In the genomic region with DNA sequence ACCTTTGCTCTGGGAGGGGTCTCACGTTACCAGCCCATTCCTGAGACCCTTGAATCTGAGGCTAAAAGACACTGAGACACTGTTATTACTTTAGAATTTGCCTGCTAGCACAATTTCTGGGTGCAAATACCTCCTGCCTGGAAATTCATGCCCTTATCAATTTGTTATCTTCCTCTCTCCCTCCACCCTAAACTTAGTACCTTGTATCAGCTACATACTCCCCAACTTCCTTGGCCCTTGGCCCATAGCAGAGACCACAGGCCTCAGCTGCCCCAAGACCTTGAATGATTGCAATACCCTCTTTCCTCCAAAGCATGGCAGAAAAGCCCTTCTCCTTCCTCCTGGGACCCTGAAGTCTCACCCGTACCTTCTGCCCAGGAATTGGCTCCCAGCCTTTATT, we compare ENCODE assay signal across 25 mouse cellular contexts.
DNase-seq lines count a peak whose midpoint lies in the region; ATAC-seq and TF ChIP-seq lines count a peak whose summit lies in the region.
"Had no signal": no experiment of that assay in that cellular context is flagged by ENCODE, and none has a peak within 500 bp of the region (broad histone marks: within the 10 kb centered on the region; RNA-seq: fewer than 3 reads in every experiment).

No protein-coding gene starts in this region.

- no peak overlapping the region; a peak in 1 of 4 replicates for H3K4me3 ChIP-seq in MEL (ENCODE audit: control insufficient read depth in 1 of 2, insufficient read depth in 1 of 2, low read depth in 2 of 2, low read length in 2 of 2)
- H3K4me3 ChIP-seq in forebrain, embryonic 14.5 days (ENCODE audit: low read depth, low read length): no peak overlapping the region
- no peak overlapping the region for H3K4me3 ChIP-seq in cerebellum, adult 2 months (replicated peaks; ENCODE audit: insufficient read depth, low read depth, low read length)
- H3K4me3 ChIP-seq: forebrain, embryonic 12.5 days; hindbrain, embryonic 10.5 days; hindbrain, embryonic 13.5 days; intestine, embryonic 15.5 days had no signal

- H3K36me3 ChIP-seq in MEL (ENCODE audit: control insufficient read depth in 1 of 2, insufficient read depth in 2 of 2, low read length in 2 of 2): peaks cover 1 to 35% of the 10 kb centered on the region in 2 experiments; a peak in 2 of 4 replicates
- no peaks in the 10 kb centered on the region for H3K36me3 ChIP-seq in forebrain, embryonic 14.5 days (ENCODE audit: control insufficient read depth, insufficient read depth, low read length)
- H3K36me3 ChIP-seq: forebrain, embryonic 12.5 days; hindbrain, embryonic 10.5 days; hindbrain, embryonic 13.5 days; intestine, embryonic 15.5 days had no signal

- no peaks in the 10 kb centered on the region for H3K79me2 ChIP-seq in MEL (ENCODE audit: control insufficient read depth, insufficient read depth, low read length, poor library complexity)

- WGBS in forebrain, embryonic 14.5 days: 86% methylated on average over 2 of the region's 2 CpGs
- WGBS in cerebellum, adult 2 months: 82% methylated on average over 2 of the region's 2 CpGs

- TF ChIP-seq POLR2A in MEL (IDR thresholded peaks at IDR 0.05; ENCODE audit: control insufficient read depth in 1 of 2, insufficient read depth in 1 of 2, low read depth in 1 of 2, low read length in 2 of 2, poor library complexity in 1 of 2): no peak
- no peak for TF ChIP-seq POLR2A in cerebellum, adult 2 months (IDR thresholded peaks at IDR 0.05; ENCODE audit: borderline replicate concordance, insufficient read depth, low read length)

- peaks cover 23 to 24% of the 10 kb centered on the region in 2 experiments for H3K4me1 ChIP-seq in MEL (ENCODE audit: control insufficient read depth in 1 of 2, insufficient read depth in 2 of 2, low read length in 2 of 2)
- H3K4me1 ChIP-seq in forebrain, embryonic 14.5 days (ENCODE audit: control insufficient read depth, insufficient read depth, low read length): no peaks in the 10 kb centered on the region
- 0 out of 2 replicates have a peak, but pooled peaks cover 3% of the 10 kb centered on the region for H3K4me1 ChIP-seq in cerebellum, adult 2 months (ENCODE audit: control insufficient read depth, insufficient read depth, low read length)
- H3K4me1 ChIP-seq: forebrain, embryonic 12.5 days; hindbrain, embryonic 10.5 days; hindbrain, embryonic 13.5 days; intestine, embryonic 15.5 days had no signal

- 0 out of 2 replicates have a peak, but pooled peaks have one; percentile 38 for ATAC-seq in common myeloid progenitor, adult 5-6 weeks (replicated peaks; ENCODE audit: low read depth, poor library complexity, severe bottlenecking)
- ATAC-seq in granulocyte monocyte progenitor cell, adult 5-6 weeks (replicated peaks; ENCODE audit: poor library complexity, severe bottlenecking): 0 out of 2 replicates have a peak, but pooled peaks have one; percentile 18
- ATAC-seq in forebrain, embryonic 14.5 days: no peak
- ATAC-seq: activated CD4-positive, CD25-positive, alpha-beta regulatory T cell, adult 4 months; forebrain, embryonic 16.5 days; hindbrain, embryonic 16.5 days; intestine, embryonic 15.5 days had no signal

- H3K9me3 ChIP-seq in MEL (replicated peaks; ENCODE audit: insufficient read depth, low read length): no peaks in the 10 kb centered on the region
- H3K9me3 ChIP-seq in forebrain, embryonic 14.5 days (replicated peaks; ENCODE audit: control insufficient read depth, low read length): no peaks in the 10 kb centered on the region
- H3K9me3 ChIP-seq: forebrain, embryonic 12.5 days; hindbrain, embryonic 10.5 days; hindbrain, embryonic 13.5 days; intestine, embryonic 15.5 days had no signal

- peak overlapping the region; percentile 44 for H3K9ac ChIP-seq in MEL (ENCODE audit: control insufficient read depth, low read depth, low read length, poor library complexity, severe bottlenecking)
- H3K9ac ChIP-seq in forebrain, embryonic 14.5 days (ENCODE audit: low read length): no peak overlapping the region
- H3K9ac ChIP-seq: forebrain, embryonic 12.5 days; hindbrain, embryonic 13.5 days; intestine, embryonic 15.5 days had no signal

- no peak for TF ChIP-seq RAD21 in MEL (IDR thresholded peaks at IDR 0.05; ENCODE audit: low read depth, low read length)

- DNase-seq in 416B (ENCODE audit: low read depth) (peak; percentile 35), MEL (ENCODE audit: low read depth, low spot score) (peak; percentile 87)
- no peak for DNase-seq in thymus, postnatal 25 days
- no peak for DNase-seq in forebrain, embryonic 14.5 days (ENCODE audit: low spot score)
- DNase-seq in cerebellum, adult 2 months: no peak
- no peak for DNase-seq in cerebellum, postnatal 4 days (ENCODE audit: low spot score in 2 of 2)
- DNase-seq: adrenal gland, adult 8-10 months; adrenal gland, postnatal 25 days; cerebellum, adult 18-20 months; cerebellum, adult 9-11 months; cerebellum, postnatal 25 days; gastrocnemius, postnatal 10 days; gastrocnemius, postnatal 36 days; heart, adult 11 months; heart, postnatal 36 days had no signal

- TF ChIP-seq EP300 in MEL (IDR thresholded peaks at IDR 0.05; ENCODE audit: low read depth in 1 of 2, low read length in 2 of 2): peak; percentile 62 to 81

- no peak overlapping the region for H3K4me2 ChIP-seq in forebrain, embryonic 14.5 days (ENCODE audit: low read length)
- H3K4me2 ChIP-seq: forebrain, embryonic 12.5 days; heart, embryonic 11.5 days; hindbrain, embryonic 13.5 days; intestine, embryonic 15.5 days had no signal

- H3K27me3 ChIP-seq in MEL (ENCODE audit: control insufficient read depth in 1 of 2, insufficient read depth in 2 of 2, low read length in 2 of 2): no peaks in the 10 kb centered on the region
- H3K27me3 ChIP-seq in forebrain, embryonic 14.5 days (replicated peaks; ENCODE audit: control insufficient read depth, insufficient read depth, low read length): no peaks in the 10 kb centered on the region
- no peaks in the 10 kb centered on the region for H3K27me3 ChIP-seq in cerebellum, adult 2 months (ENCODE audit: control insufficient read depth, insufficient read depth, low read length)
- H3K27me3 ChIP-seq: forebrain, embryonic 12.5 days; hindbrain, embryonic 13.5 days; intestine, embryonic 15.5 days had no signal

- peak overlapping the region; percentile 87 for H3K27ac ChIP-seq in MEL (ENCODE audit: control insufficient read depth, low read depth, low read length)
- H3K27ac ChIP-seq in forebrain, embryonic 14.5 days (ENCODE audit: low read depth, low read length): no peak overlapping the region
- no peak overlapping the region for H3K27ac ChIP-seq in cerebellum, adult 2 months (ENCODE audit: insufficient read depth, low read length)
- H3K27ac ChIP-seq: forebrain, embryonic 12.5 days; hindbrain, embryonic 10.5 days; hindbrain, embryonic 13.5 days; intestine, embryonic 15.5 days had no signal

- no peak for TF ChIP-seq CTCF in MEL (IDR thresholded peaks at IDR 0.05 in 2 of 3, conservative IDR thresholded peaks at IDR 0.05 in 1 of 3; ENCODE audit: control insufficient read depth in 1 of 3, insufficient read depth in 1 of 3, low read depth in 2 of 3, low read length in 3 of 3, poor library complexity in 1 of 3, severe bottlenecking in 1 of 3)
- no peak for TF ChIP-seq CTCF in cerebellum, adult 2 months (IDR thresholded peaks at IDR 0.05; ENCODE audit: borderline replicate concordance, insufficient read depth, low read depth, low read length)

TF ChIP-seq in MEL, 35 proteins besides CTCF, POLR2A, EP300 and RAD21 (continues in another document):
- TF ChIP-seq MXI1 (IDR thresholded peaks at IDR 0.05; ENCODE audit: low read depth, low read length) (no peak), ETS1 (IDR thresholded peaks at IDR 0.05; ENCODE audit: low read depth, low read length) (peak; percentile 88), CHD2 (IDR thresholded peaks at IDR 0.05; ENCODE audit: low read length) (no peak), MEF2A (IDR thresholded peaks at IDR 0.05; ENCODE audit: extremely low read depth, insufficient replicate concordance, low read depth, low read length, poor library complexity, severe bottlenecking) (peak; percentile 89; the same call in 1 of the 2 replicates), POLR2AphosphoS5 (IDR thresholded peaks at IDR 0.05; ENCODE audit: borderline replicate concordance, low read depth, low read length) (no peak), MAX (IDR thresholded peaks at IDR 0.05; ENCODE audit: low read length) (no peak), USF2 (IDR thresholded peaks at IDR 0.05; ENCODE audit: borderline replicate concordance in 1 of 2, insufficient read depth in 1 of 2, low read depth in 1 of 2, low read length in 2 of 2) (no peak), RCOR1 (IDR thresholded peaks at IDR 0.05; ENCODE audit: low read depth, low read length) (peak; percentile 48; the same call in 1 of the 2 replicates), ZKSCAN1 (IDR thresholded peaks at IDR 0.05; ENCODE audit: low read depth, low read length) (no peak), KAT2A (conservative IDR thresholded peaks at IDR 0.05; ENCODE audit: low read depth, low read length) (no peak), JUND (IDR thresholded peaks at IDR 0.05; ENCODE audit: low read depth, low read length) (no peak), MAZ (IDR thresholded peaks at IDR 0.05; ENCODE audit: low read depth, low read length) (no peak), TAL1 (IDR thresholded peaks at IDR 0.05; ENCODE audit: low read length) (no peak), ZMIZ1 (IDR thresholded peaks at IDR 0.05; ENCODE audit: low read depth, low read length) (no peak), POLR2AphosphoS2 (IDR thresholded peaks at IDR 0.05; ENCODE audit: low read length) (no peak), TCF12 (IDR thresholded peaks at IDR 0.05; ENCODE audit: low read depth, low read length) (peak; percentile 81), E2F4 (IDR thresholded peaks at IDR 0.05; ENCODE audit: borderline replicate concordance, low read depth, low read length) (no peak), SMC3 (IDR thresholded peaks at IDR 0.05; ENCODE audit: low read depth, low read length) (no peak), CHD1 (IDR thresholded peaks at IDR 0.05; ENCODE audit: low read depth, low read length) (no peak), MYB (IDR thresholded peaks at IDR 0.05; ENCODE audit: low read depth, low read length) (no peak), HCFC1 (IDR thresholded peaks at IDR 0.05; ENCODE audit: low read depth, low read length) (0 out of 2 replicates have a peak, but pooled peaks have one; percentile 17), USF1 (IDR thresholded peaks at IDR 0.05; ENCODE audit: low read depth, low read length) (no peak), SIN3A (IDR thresholded peaks at IDR 0.05; ENCODE audit: low read length) (peak; percentile 10; the same call in 1 of the 2 replicates), NRF1 (IDR thresholded peaks at IDR 0.05; ENCODE audit: insufficient read depth, low read depth, low read length, poor library complexity, severe bottlenecking) (no peak), MYC (IDR thresholded peaks at IDR 0.05; ENCODE audit: low read depth, low read length) (no peak), UBTF (IDR thresholded peaks at IDR 0.05; ENCODE audit: borderline replicate concordance, insufficient read depth, low read depth, low read length) (no peak), GATA1 (IDR thresholded peaks at IDR 0.05; ENCODE audit: low read depth, low read length) (peak; percentile 81)

Comparison
In these comparisons a context has a peak if more than half of its experiments do, and no peak if none do; other contexts are left out.
1. DNase-seq: peak in 416B (single experiment) and MEL (single experiment); none in thymus, postnatal 25 days (single experiment), forebrain, embryonic 14.5 days (single experiment), cerebellum, adult 2 months (0 of 2) and cerebellum, postnatal 4 days (0 of 2).